Mouse (Mus musculus) midbrain, postnatal 0 days (tissue): Measurements from ENCODE around the gene Helq. TPM values are rescaled to one million over a fixed set of nuclear protein-coding genes. Genes with fewer than 3 reads are reported as not detected.

Experiments used
- ATAC-seq: fragments of 200-750 bp; cut with Nextera tagmentation; 2 replicates; pipeline ENCODE4 v1.8.0; 2017; ENCODE audit warnings: moderate number of reproducible peaks, mild to moderate bottlenecking, moderate TSS enrichment, moderate library complexity; ENCODE audit not compliant: low FRiP score
- DNase-seq: peaks from one replicate; pipeline ENCODE4 v3.0.0-alpha.2; 2015; ENCODE audit warnings: low spot score
- H3K27ac ChIP-seq: fragments of 300-500 bp; sonication (generic); 2 replicates; pipeline ENCODE4 v1.5.1; 2014; ENCODE audit warnings: low read depth, mild to moderate bottlenecking, low read length, mixed read lengths
- H3K27me3 ChIP-seq: fragments of 300-500 bp; sonication (generic); 2 replicates; pipeline ENCODE4 v1.6.1; 2014; ENCODE audit warnings: low read length, control low read depth, mixed read lengths; ENCODE audit not compliant: insufficient read depth
- H3K36me3 ChIP-seq: fragments of 300-500 bp; sonication (generic); 2 replicates; pipeline ENCODE4 v1.6.1; 2014; ENCODE audit warnings: low read length, control low read depth, mixed read lengths; ENCODE audit not compliant: insufficient read depth
- H3K4me1 ChIP-seq: fragments of 300-500 bp; sonication (generic); 2 replicates; pipeline ENCODE4 v1.6.1; 2014; ENCODE audit warnings: mild to moderate bottlenecking, control low read depth, antibody characterized with exemption, low read length, mixed read lengths; ENCODE audit not compliant: insufficient read depth
- H3K4me2 ChIP-seq: fragments of 300-500 bp; sonication (generic); 2 replicates; pipeline ENCODE4 v1.6.1; 2014; ENCODE audit warnings: low read depth, mild to moderate bottlenecking, low read length, mixed read lengths; ENCODE audit not compliant: poor library complexity, severe bottlenecking
- H3K4me3 ChIP-seq: fragments of 300-500 bp; sonication (generic); 2 replicates; pipeline ENCODE4 v1.5.1; 2014; ENCODE audit warnings: low read depth, mild to moderate bottlenecking, low read length, moderate library complexity
- H3K9ac ChIP-seq: fragments of 300-500 bp; sonication (generic); replicated peaks from 2 replicates; pipeline ENCODE4 v1.6.1; 2014; ENCODE audit warnings: mild to moderate bottlenecking, low read length, moderate library complexity, mixed read lengths; ENCODE audit not compliant: poor library complexity, severe bottlenecking
- H3K9me3 ChIP-seq: fragments of 300-500 bp; sonication (generic); 2 replicates; pipeline ENCODE4 v1.6.1; 2016; ENCODE audit warnings: low read length, control low read depth
- CTCF ChIP-seq: IDR thresholded peaks from 2 replicates; pipeline ENCODE4 v1.5.1; 2016; ENCODE audit warnings: antibody characterized with exemption, mild to moderate bottlenecking
- WGBS: fragments of 180-500 bp; shearing (Covaris S2); extraction: QIAGEN DNeasy Blood & Tissue Kit; methylation state at CpG from one replicate; pipeline ENCODE4 v1.1.7; 2014; 5-methylcytosine and 5-hydroxymethylcytosine counted together
- polyA plus RNA-seq: library from polyadenylated mRNA; unstranded; fragments of >200 nt; fragmentation: Nextera tagmentation; extraction: Ambion mirVana; gene quantifications from 2 replicates; pipeline ENCODE4 v1.2.1, GENCODE M21; 2015
- total RNA-seq: library from RNA; depleted of rRNA; stranded (reverse); fragments of >200 nt; gene quantifications from 2 replicates; pipeline ENCODE4 v1.2.3, GENCODE M21; 2014

Helq gene
- total and polyA plus RNA-seq, 2 experiments from 2014 or later: 13.3 to 39.4 TPM

DNA sequence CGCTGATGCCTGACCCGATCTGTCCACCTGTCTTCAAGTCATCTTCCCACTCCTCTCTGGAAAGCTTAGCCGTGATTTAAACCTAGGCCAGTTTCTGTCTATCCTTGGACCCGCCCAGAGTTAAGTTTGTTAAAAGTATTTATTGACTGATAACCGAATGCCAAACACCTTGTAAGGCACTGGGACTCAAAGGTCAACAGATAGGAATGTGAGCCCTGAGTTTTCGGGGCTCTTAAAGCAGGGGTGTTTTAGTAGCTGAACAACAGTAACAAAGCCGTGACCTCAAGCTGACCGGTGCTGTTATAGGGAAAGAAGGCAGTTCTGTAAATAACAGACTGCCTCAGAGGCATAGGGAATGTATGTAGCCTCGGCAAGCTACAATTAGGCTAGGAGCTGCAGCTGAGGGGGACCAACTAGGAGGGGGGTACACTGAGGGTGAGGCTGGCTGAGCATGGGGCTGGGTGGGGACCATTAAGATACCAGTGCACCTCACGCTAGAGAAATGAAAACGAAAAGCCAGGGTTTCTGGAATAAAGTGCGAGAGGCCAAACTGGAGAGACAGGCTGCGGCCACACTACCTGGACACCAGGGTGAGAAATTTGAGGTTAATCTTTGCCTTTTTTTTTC, 22.5 kb downstream of the Helq start:
- Histone ChIP-seq H3K4me1 (no peaks in the 10 kb centered on the region), H3K4me2 (no peak overlapping the region), H3K9ac (no peak overlapping the region), H3K27ac (no peak overlapping the region), H3K9me3 (no peaks in the 10 kb centered on the region), H3K4me3 (no peak overlapping the region), H3K27me3 (no peaks in the 10 kb centered on the region), H3K36me3 (peaks cover 59% of the 10 kb centered on the region)
- ATAC-seq: no peak
- DNase-seq: no peak
- TF ChIP-seq CTCF: no peak
- WGBS: 96% methylated on average over 13 of the region's 13 CpGs

DNA sequence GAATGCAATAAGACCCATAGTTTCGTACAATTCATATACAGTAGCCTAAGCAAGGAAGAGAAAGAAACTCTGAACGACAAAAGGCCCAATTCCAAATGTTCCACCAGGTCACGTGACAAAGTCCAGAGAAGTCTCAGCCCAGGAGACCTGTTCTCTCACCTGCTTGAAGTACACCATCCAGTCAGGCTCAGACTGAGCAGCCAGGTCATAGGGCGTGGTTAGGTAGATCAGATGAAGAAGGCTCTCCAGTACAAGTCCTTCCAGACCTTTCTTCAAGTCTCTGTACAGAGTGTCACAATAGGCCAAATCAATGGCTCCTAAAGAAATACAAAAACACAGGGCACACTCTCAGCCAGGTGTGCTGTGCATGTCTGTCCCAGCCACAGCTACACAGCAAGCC, 26.8 kb downstream of the Helq start:
- H3K36me3 ChIP-seq: peaks cover 66% of the 10 kb centered on the region
- no peaks in the 10 kb centered on the region for H3K27me3 ChIP-seq
- no peak overlapping the region for H3K9ac ChIP-seq
- DNase-seq (no peak), ATAC-seq (no peak)
- no peak overlapping the region for H3K27ac ChIP-seq
- H3K4me3 ChIP-seq: no peak overlapping the region
- H3K4me2 ChIP-seq: no peak overlapping the region
- H3K4me1 ChIP-seq: no peaks in the 10 kb centered on the region
- WGBS: 97% methylated on average over 4 of the region's 4 CpGs
- TF ChIP-seq CTCF: no peak
- no peaks in the 10 kb centered on the region for H3K9me3 ChIP-seq

DNA sequence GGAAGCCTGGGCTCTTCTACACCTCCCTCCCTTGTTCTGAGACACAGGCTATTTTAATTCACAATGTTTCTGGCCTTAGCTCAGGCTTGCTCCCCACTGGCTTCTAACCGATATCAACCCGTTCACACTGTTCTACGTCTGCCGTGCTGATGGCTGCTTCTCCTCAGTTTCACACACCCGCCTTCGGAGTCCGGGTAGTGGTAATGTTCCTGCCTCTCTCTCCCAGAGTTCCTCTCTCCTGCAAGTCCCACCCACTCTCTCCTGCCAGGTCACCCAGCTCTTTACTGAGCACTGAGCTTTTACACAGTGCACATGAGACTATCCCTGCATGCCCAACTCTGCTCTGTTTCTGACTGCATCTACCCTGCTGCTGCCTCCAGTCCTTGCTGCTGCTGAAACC, 32.4 kb downstream of the Helq start:
- no peak overlapping the region for H3K9ac ChIP-seq
- H3K27me3 ChIP-seq: no peaks in the 10 kb centered on the region
- no peak for ATAC-seq
- H3K27ac ChIP-seq: no peak overlapping the region
- peaks cover 74% of the 10 kb centered on the region for H3K36me3 ChIP-seq
- no peaks in the 10 kb centered on the region for H3K9me3 ChIP-seq
- no peak overlapping the region for H3K4me3 ChIP-seq
- WGBS: 95% methylated on average over 7 of the region's 7 CpGs
- DNase-seq: no peak
- no peak for TF ChIP-seq CTCF
- H3K4me1 ChIP-seq: no peaks in the 10 kb centered on the region
- no peak overlapping the region for H3K4me2 ChIP-seq

DNA sequence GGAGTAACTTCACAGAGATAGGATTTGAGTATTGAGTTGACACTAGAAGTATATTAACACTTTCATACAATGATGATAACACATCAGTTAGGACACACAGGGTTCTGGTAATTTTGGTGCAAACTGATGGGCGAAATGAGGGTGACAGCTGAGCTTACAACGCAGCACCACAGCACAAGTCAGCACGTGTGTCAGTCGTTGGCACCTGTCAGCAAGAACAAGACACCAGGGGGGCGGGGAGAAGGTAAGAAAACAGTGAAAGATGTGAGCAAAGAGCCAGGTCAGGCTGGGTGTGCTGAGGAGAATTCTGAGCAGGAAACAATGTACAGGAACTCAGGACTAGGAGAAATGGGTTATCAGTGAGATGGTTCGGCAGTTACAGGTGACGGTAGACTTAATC, 36.7 kb downstream of the Helq start:
- DNase-seq (no peak), ATAC-seq (no peak)
- H3K4me2 ChIP-seq: no peak overlapping the region
- H3K4me1 ChIP-seq: no peaks in the 10 kb centered on the region
- 94% methylated on average over 7 of the region's 7 CpGs for WGBS
- no peak for TF ChIP-seq CTCF
- no peak overlapping the region for H3K4me3 ChIP-seq
- H3K9ac ChIP-seq: no peak overlapping the region
- no peaks in the 10 kb centered on the region for H3K9me3 ChIP-seq
- H3K27me3 ChIP-seq: no peaks in the 10 kb centered on the region
- H3K36me3 ChIP-seq: peaks cover 43% of the 10 kb centered on the region
- no peak overlapping the region for H3K27ac ChIP-seq

DNA sequence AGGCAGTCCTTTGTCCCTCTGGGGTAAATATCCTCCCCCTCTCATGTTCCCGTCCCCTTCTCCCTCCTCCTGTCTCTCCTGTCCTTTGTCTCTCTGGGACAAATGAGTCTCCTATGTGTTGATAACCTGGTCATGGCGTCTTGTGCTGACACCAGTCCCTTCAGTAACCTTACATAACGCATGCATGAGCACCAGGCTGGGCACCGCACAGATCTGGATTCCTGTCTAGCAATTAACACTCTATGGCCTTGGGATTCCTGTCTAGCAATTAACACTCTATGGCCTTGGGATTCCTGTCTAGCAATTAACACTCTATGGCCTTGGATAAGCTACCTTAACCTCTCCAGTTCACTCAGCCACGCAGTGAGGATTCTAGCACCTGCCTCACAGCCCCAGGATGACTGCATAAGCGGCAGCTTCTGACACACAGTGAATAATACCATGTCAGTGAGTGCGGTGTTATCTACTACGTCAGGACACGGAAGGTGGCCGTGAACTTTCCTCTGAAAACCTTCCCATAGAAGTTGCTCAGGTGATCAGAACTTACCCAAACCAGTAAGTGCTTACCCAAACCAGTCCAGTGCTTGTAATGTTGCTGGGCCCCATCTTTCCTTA, 38.2 kb downstream of the Helq start:
- no peak for DNase-seq
- Histone ChIP-seq H3K9me3 (no peaks in the 10 kb centered on the region), H3K4me1 (no peaks in the 10 kb centered on the region), H3K36me3 (peaks cover 28% of the 10 kb centered on the region), H3K27ac (no peak overlapping the region), H3K27me3 (no peaks in the 10 kb centered on the region), H3K9ac (no peak overlapping the region), H3K4me2 (no peak overlapping the region), H3K4me3 (no peak overlapping the region)
- no peak for TF ChIP-seq CTCF
- no peak for ATAC-seq
- WGBS: 88% methylated on average over 10 of the region's 10 CpGs

DNA sequence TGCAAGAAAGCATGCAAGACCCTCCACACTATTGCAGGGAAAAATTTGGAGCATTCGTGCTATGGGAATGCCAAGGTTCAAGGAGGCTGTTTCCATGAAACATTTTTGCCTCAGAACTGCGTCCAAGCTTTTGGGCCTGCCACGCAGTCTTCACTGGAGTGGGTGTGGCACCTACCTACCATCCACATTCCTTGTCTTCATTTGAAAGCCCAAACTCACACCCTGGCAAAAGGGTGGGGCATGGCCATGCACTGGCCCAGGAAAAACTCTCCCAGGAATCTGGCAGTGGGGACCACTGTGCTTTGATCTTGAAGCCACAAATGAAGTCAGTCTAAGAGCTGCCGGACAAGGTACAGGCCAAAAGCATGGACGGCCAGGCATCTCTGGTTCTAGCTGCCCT, 40.3 kb downstream of the Helq start:
- no peak for TF ChIP-seq CTCF
- Histone ChIP-seq H3K4me1 (no peaks in the 10 kb centered on the region), H3K27ac (no peak overlapping the region), H3K27me3 (no peaks in the 10 kb centered on the region), H3K9ac (no peak overlapping the region), H3K9me3 (no peaks in the 10 kb centered on the region), H3K4me2 (no peak overlapping the region), H3K36me3 (peaks cover 8% of the 10 kb centered on the region), H3K4me3 (no peak overlapping the region)
- DNase-seq (no peak), ATAC-seq (no peak)
- WGBS: 97% methylated on average over 5 of the region's 5 CpGs
